Mouse (Mus musculus) left cerebral cortex, adult 18-20 months (tissue): Measurements from ENCODE around the gene Slc12a6. TPM values are rescaled to one million over a fixed set of nuclear protein-coding genes. Genes with fewer than 3 reads are reported as not detected.

ENCODE experiments used
- DNase-seq, 2 experiments: peaks; one replicate each; pipeline ENCODE4 v3.0.0; 2021 to 2022; ENCODE audit warnings: low spot score in 2 of 2, mixed read lengths in 1 of 2
- total RNA-seq, 2 experiments: library from RNA; stranded (reverse); gene quantifications; 2 replicates each; pipeline ENCODE4 v1.2.3; 2021

Slc12a6 gene
- total RNA-seq, 2 experiments from 2014 or later = 115 to 123 TPM

DNA sequence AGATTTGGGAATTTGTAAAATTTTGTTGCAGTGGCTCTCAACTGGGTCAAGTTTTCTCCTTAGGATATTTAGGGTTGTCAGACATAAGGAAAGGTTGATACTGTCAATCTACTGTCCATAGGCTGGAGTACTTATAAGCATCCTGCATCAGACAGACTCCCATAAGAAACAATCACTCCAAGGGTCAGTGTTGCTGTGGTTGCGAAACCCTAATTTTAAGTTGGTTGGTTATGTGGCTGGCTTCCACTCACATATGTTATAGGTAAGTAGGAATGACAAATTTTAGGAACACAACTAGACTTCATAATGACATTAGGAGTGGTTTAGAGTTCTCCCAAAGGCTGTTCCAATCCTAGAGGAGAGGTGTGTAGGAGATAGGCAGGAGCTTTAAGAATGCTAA is 115.6 kb downstream of the Slc12a6 start:
- DNase-seq = no peak

- DNase-seq = no peak
These were observed 125.2 kb downstream of the Slc12a6 start for GRCm38 (mm10) chr2:112390843-112391242.

GRCm38 (mm10) chr2:112391346-112392000 is 125.8 kb downstream of the Slc12a6 start:
- no peak for DNase-seq

- DNase-seq = no peak
These were observed 127.1 kb downstream of the Slc12a6 start for GRCm38 (mm10) chr2:112392689-112393088.

GRCm38 (mm10) chr2:112393958-112394357 is 128.3 kb downstream of the Slc12a6 start:
- no peak for DNase-seq

DNA sequence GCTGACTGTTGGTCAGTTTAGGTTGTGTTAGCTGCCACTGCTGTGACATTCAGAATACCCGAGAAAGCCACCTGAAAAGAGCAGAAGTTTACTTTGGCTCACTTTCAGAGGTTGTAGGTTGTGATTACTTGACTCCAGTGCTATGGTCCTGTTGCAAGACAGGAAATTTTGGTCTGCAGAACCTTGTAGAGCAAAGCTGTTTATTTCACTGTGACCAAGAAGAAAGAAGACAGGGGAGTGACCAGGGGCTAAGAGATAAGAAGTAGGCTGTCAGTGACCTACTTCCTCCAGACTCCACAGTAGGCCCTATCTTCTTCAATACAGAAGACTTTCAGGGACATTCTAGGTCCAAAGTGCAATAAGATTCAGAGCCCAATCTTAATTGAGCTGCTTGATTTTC is 131.0 kb downstream of the Slc12a6 start:
- DNase-seq = no peak

DNA sequence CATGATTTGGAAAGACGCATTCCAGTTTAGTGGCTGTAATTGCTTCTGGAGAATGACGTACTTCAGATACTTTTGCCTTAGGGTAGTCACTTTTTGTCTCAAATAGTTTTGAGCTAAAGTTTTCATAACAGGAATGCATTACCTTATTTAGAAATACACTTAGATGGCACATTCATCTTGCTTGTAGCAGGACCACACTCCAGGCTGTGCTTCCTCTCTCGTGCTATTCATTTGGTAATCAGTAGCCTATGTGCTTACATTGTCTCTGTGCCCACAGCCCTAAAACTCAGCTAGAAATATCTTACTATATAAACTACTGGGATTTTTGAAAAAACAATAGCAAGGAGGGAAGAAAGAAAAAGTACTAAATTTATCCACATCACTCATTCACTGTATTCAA is 141.4 kb downstream of the Slc12a6 start:
- DNase-seq = no peak

Other genes starting within 250 kb of the Slc12a6 start
- not detected for gene Olfr1311, start 241.4 kb upstream of the Slc12a6 start, total RNA-seq
- gene Olfr1312, start 215.6 kb upstream of the Slc12a6 start, total RNA-seq = not detected
- gene Olfr1313, start 188.0 kb upstream of the Slc12a6 start, total RNA-seq = not detected
- not detected for gene Olfr1314, start 169.0 kb upstream of the Slc12a6 start, total RNA-seq
- gene Olfr1315-ps1, start 150.4 kb upstream of the Slc12a6 start, total RNA-seq = not detected
- gene Olfr1316, start 130.8 kb upstream of the Slc12a6 start, total RNA-seq = not detected
- not detected for gene Olfr1317, start 125.5 kb upstream of the Slc12a6 start, total RNA-seq
- gene Olfr1318, start 111.6 kb upstream of the Slc12a6 start, total RNA-seq = not detected
- 100 to 1,000 TPM; 141 to 158 TPM for gene Lpcat4, start 26.4 kb upstream of the Slc12a6 start, total RNA-seq
- gene Nutm1, start 6.5 kb upstream of the Slc12a6 start, total RNA-seq = not detected
- 10 to 100 TPM; 48.6 to 56.9 TPM for gene Nop10, start 3.9 kb upstream of the Slc12a6 start, total RNA-seq
- 1 to 10 TPM; 2.8 to 3.5 TPM for gene Gm21985, start 489 bp downstream of the Slc12a6 start, total RNA-seq
- gene Emc4, start 102.2 kb downstream of the Slc12a6 start, total RNA-seq = 100 to 1,000 TPM; 149 to 162 TPM
- gene Katnbl1, start 113.4 kb downstream of the Slc12a6 start, total RNA-seq = 10 to 100 TPM; 11.8 to 13.4 TPM
- 10 to 100 TPM; 49.8 to 51.8 TPM for gene Emc7, start 189.2 kb downstream of the Slc12a6 start, total RNA-seq
- gene Chrm5, start 214.9 kb downstream of the Slc12a6 start, total RNA-seq = 1 to 10 TPM; 1.1 to 2.3 TPM
- gene Aven, start 227.1 kb downstream of the Slc12a6 start, total RNA-seq = 1 to 10 TPM; 9.7 to 9.9 TPM